25 mouse cellular contexts compared by ENCODE assay signal in genomic region chr8:47056086-47056485, GRCm38 (mm10).
"Had no signal": no experiment of that assay in that cellular context is flagged by ENCODE, and none has a peak within 500 bp of the region (broad histone marks: within the 10 kb centered on the region; RNA-seq: fewer than 3 reads in every experiment).

No protein-coding gene starts in this region.

- DNase-seq: gastrocnemius, adult 2 months; gastrocnemius, postnatal 10 days; gastrocnemius, postnatal 25 days; heart, adult 18-20 months; heart, postnatal 14 days; heart, postnatal 36 days; kidney, adult 11 months; kidney, adult 2 months; kidney, adult 9 months; kidney, postnatal 14 days; kidney, postnatal 36 days; layer of hippocampus, adult 9-11 months; layer of hippocampus, postnatal 36 days; left cerebral cortex, postnatal 4 days had no signal

- H3K27ac ChIP-seq: gastrocnemius, adult 2 months; heart, embryonic 10.5 days; hindbrain, embryonic 13.5 days; hindbrain, embryonic 15.5 days; hindbrain, postnatal 0 days; kidney, embryonic 15.5 days; kidney, postnatal 0 days; limb, embryonic 13.5 days; limb, embryonic 15.5 days; liver, embryonic 12.5 days; liver, embryonic 14.5 days had no signal

- H3K4me3 ChIP-seq: gastrocnemius, adult 2 months; heart, embryonic 10.5 days; heart, embryonic 12.5 days; hindbrain, embryonic 13.5 days; hindbrain, embryonic 15.5 days; kidney, embryonic 15.5 days; limb, embryonic 13.5 days; limb, embryonic 15.5 days; liver, embryonic 12.5 days had no signal

- H3K4me1 ChIP-seq: heart, embryonic 12.5 days; hindbrain, embryonic 13.5 days; hindbrain, embryonic 15.5 days; kidney, embryonic 15.5 days; liver, embryonic 12.5 days had no signal
